In the genomic region with DNA sequence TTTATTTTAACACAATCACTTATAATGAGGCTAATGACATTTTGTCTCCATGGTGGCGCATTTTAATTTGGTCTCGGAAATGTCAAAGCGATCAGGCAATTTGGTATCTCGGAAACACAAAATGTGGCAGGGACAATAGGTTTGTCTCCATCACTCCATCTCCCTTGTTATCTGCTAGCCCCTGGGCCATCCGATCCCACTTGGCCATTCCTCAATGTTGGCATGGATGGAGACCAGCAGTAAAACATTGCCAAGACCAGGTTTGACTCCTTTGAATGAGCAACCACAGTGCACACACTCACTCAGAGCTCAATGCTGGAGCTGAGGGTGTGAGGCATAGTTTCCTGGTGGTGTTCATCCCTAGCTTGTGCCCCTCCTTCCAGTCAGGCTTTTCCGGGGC, we compare ENCODE assay signal across 26 mouse cellular contexts. TPM values are rescaled to one million over a fixed set of nuclear protein-coding genes. Genes with fewer than 3 reads are reported as not detected.
"Had no signal": no experiment of that assay in that cellular context is flagged by ENCODE, and none has a peak within 500 bp of the region (broad histone marks: within the 10 kb centered on the region; RNA-seq: fewer than 3 reads in every experiment).

No protein-coding gene starts in this region.

- H3K4me3 ChIP-seq: embryonic facial prominence, embryonic 10.5 days; embryonic facial prominence, embryonic 12.5 days; embryonic facial prominence, embryonic 13.5 days; embryonic facial prominence, embryonic 15.5 days; erythroblast, embryonic 14.5 days; forebrain, embryonic 10.5 days; forebrain, embryonic 12.5 days; forebrain, embryonic 13.5 days; forebrain, embryonic 15.5 days; gastrocnemius, adult 2 months; heart, adult 2 months had no signal

- H3K4me1 ChIP-seq: embryonic facial prominence, embryonic 10.5 days; embryonic facial prominence, embryonic 12.5 days; embryonic facial prominence, embryonic 13.5 days; embryonic facial prominence, embryonic 15.5 days; forebrain, embryonic 12.5 days; forebrain, embryonic 13.5 days; forebrain, embryonic 15.5 days had no signal

- H3K36me3 ChIP-seq: embryonic facial prominence, embryonic 10.5 days; embryonic facial prominence, embryonic 12.5 days; embryonic facial prominence, embryonic 13.5 days; embryonic facial prominence, embryonic 15.5 days; forebrain, embryonic 10.5 days; forebrain, embryonic 12.5 days; forebrain, embryonic 15.5 days had no signal

- DNase-seq: cerebellum, adult 18-20 months; cerebellum, adult 2 months; cerebellum, adult 8-10 months; cerebellum, adult 9-10 months; cerebellum, adult 9-11 months; cerebellum, postnatal 36 days; embryo, embryonic 11 days; forebrain, postnatal 0 days; gastrocnemius, adult 2 months; gastrocnemius, postnatal 10 days; gastrocnemius, postnatal 14 days; gastrocnemius, postnatal 25 days; gastrocnemius, postnatal 36 days; heart, adult 18-20 months; heart, adult 2 months had no signal

- H3K9me3 ChIP-seq: embryonic facial prominence, embryonic 10.5 days; embryonic facial prominence, embryonic 12.5 days; embryonic facial prominence, embryonic 13.5 days; embryonic facial prominence, embryonic 15.5 days; forebrain, embryonic 10.5 days; forebrain, embryonic 12.5 days; forebrain, embryonic 13.5 days; forebrain, embryonic 15.5 days had no signal

- H3K27ac ChIP-seq: embryonic facial prominence, embryonic 10.5 days; embryonic facial prominence, embryonic 12.5 days; embryonic facial prominence, embryonic 13.5 days; embryonic facial prominence, embryonic 15.5 days; forebrain, embryonic 10.5 days; forebrain, embryonic 12.5 days; forebrain, embryonic 13.5 days; forebrain, embryonic 15.5 days; gastrocnemius, adult 2 months; heart, adult 2 months had no signal

- H3K27me3 ChIP-seq: embryonic facial prominence, embryonic 12.5 days; embryonic facial prominence, embryonic 13.5 days; embryonic facial prominence, embryonic 15.5 days; forebrain, embryonic 12.5 days; forebrain, embryonic 13.5 days; forebrain, embryonic 15.5 days had no signal

RNA-seq across cellular contexts. Expression of gene Opcml, which starts 32.1 kb away (rescaled TPM):
- total RNA-seq: common myeloid progenitor, adult 5-6 weeks; granulocyte monocyte progenitor cell, adult 5-6 weeks had no signal
